Mouse (Mus musculus) testis, adult 2 months (tissue): ENCODE results near the gene Rnd1. TPM values are rescaled to one million over a fixed set of nuclear protein-coding genes. Genes with fewer than 3 reads are reported as not detected.
A peak's percentile ranks its signal among the peaks of the same experiment; 100 is the strongest.

Experiments used
- H3K27ac ChIP-seq: fragments of 200-500 bp; 2 replicates; pipeline ENCODE4 v1.5.1; 2012; ENCODE audit warnings: low read depth, low read length; ENCODE audit not compliant: control insufficient read depth, insufficient read depth
- H3K27me3 ChIP-seq: fragments of 200-500 bp; 2 replicates; pipeline ENCODE4 v1.6.1; 2012; ENCODE audit warnings: mild to moderate bottlenecking, low read length, moderate library complexity; ENCODE audit not compliant: control insufficient read depth, insufficient read depth
- H3K36me3 ChIP-seq: fragments of 200-500 bp; 2 replicates; pipeline ENCODE4 v1.6.1; 2012; ENCODE audit warnings: mild to moderate bottlenecking, low read length; ENCODE audit not compliant: control insufficient read depth, insufficient read depth
- H3K4me1 ChIP-seq: fragments of 200-500 bp; 2 replicates; pipeline ENCODE4 v1.6.1; 2012; ENCODE audit warnings: low read length; ENCODE audit not compliant: control insufficient read depth, insufficient read depth
- H3K4me3 ChIP-seq: fragments of 200-500 bp; 2 replicates; pipeline ENCODE4 v1.5.1; 2012; ENCODE audit warnings: low read depth, mild to moderate bottlenecking, low read length, moderate library complexity, mixed read lengths; ENCODE audit not compliant: control insufficient read depth
- CTCF ChIP-seq: fragments of 200-500 bp; IDR thresholded peaks from 2 replicates; pipeline ENCODE4 v1.5.1; 2012; ENCODE audit warnings: low read depth, mild to moderate bottlenecking, inconsistent platforms, low read length, moderate library complexity; ENCODE audit not compliant: control insufficient read depth, insufficient read depth, insufficient replicate concordance
- POLR2A ChIP-seq: fragments of 200-500 bp; IDR thresholded peaks from 2 replicates; pipeline ENCODE4 v1.6.1; 2012; ENCODE audit warnings: low read depth, mild to moderate bottlenecking, inconsistent platforms, low read length, moderate library complexity; ENCODE audit not compliant: control insufficient read depth
- polyA plus RNA-seq: library from polyadenylated mRNA; depleted of rRNA; stranded (reverse); fragments of >200 nt; gene quantifications from 2 replicates; pipeline ENCODE4 v1.2.3, GENCODE M21; 2012

Gene Rnd1
- polyA plus RNA-seq, 1 experiment = 0.32 TPM

DNA sequence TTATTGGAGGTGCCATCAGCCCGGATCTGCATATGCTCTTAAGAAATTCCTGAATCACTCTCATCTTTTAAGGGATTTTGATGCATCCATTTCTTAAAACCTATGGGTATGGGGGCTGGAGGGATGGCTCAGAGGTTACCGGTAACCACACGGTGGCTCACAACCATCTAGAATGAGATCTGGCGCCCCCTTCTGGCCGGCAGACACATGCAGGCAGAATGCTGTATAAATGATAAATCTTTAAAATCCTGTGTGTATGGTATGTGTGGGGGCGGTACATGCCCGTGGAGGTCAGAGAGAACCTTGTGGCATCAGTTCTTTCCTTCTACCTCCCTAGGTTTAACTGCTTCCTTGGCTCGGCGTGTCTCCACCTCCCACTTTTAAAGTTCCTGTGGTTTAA lies 33.2 kb upstream of the Rnd1 start:
- no peak for TF ChIP-seq POLR2A
- peak; percentile 80; the same call in 1 of the 2 replicates for TF ChIP-seq CTCF
- no peaks in the 10 kb centered on the region; the same call in 1 of the 2 replicates for H3K36me3 ChIP-seq

DNA sequence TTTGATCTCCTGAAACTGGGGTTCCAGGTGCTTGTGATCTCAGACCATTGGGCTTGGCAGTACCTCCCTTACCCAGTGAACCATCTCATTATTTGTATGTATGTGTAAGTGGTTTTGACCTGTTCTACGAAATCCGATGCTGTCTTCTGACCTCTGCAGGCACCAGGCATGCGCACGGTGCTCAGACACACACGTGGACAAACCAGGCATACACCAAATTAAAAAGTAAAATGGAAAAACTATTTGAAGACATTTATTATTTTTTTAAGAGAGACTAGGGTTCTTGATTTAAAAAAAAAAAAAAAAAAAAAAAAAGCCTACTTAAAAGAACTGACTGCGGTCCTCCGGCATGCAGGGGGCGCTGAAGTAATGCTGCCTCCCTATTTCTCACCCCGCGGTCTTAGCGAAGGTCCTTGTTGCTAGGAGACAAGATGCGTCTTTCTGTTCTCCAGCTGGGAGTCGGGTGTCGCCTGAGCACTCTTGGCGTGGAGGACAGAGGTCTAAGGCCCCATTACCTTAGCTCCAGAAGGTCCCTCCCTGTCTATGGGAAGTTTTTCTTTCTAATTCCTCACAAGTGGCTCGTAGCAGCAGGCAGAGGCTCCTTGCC lies 30.6 kb upstream of the Rnd1 start, which contains the start of gene Ccdc65:
Gene Ccdc65 (plus strand): TSS at position 442 of the 607 bp plus-strand sequence.
- no peaks in the 10 kb centered on the region for H3K27me3 ChIP-seq
- TF ChIP-seq CTCF = peak; percentile 78
- TF ChIP-seq POLR2A = peak; percentile 89; the same call in 1 of the 2 replicates
- no peaks in the 10 kb centered on the region; the same call in 1 of the 2 replicates for H3K36me3 ChIP-seq
- H3K4me1 ChIP-seq = peaks cover 2% of the 10 kb centered on the region
- H3K4me3 ChIP-seq = peak within 1 kb of the TSS; percentile 90
- H3K27ac ChIP-seq = no peak within 1 kb of the TSS

More for the DNA sequence above, 33.2 kb upstream of the Rnd1 start:
- no peak overlapping the region for H3K27ac ChIP-seq
- H3K4me3 ChIP-seq = peak overlapping the region; percentile 77
- no peaks in the 10 kb centered on the region for H3K27me3 ChIP-seq
- H3K4me1 ChIP-seq = peaks cover 2% of the 10 kb centered on the region

DNA sequence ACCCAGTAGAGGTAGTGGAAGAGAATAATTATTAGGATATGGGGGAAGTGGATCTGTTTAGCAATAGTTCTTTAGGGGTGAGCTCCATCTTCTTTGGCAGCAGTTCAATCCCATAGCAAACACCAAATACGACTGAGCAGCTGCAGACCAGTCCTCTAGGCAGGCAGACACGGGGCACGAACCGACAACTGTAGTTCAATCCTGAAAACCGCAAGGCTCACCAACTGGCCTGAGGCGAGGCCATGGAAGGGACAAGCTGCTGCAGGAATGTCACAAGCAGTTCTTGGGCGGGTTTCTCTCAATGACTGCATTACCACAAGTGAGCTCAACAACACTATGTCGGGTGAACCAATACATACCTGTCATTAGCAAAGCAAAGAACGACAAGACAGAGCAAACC lies 27.1 kb upstream of the Rnd1 start:
- no peaks in the 10 kb centered on the region for H3K36me3 ChIP-seq
- H3K4me3 ChIP-seq = no peak overlapping the region
- H3K27me3 ChIP-seq = no peaks in the 10 kb centered on the region
- H3K27ac ChIP-seq = no peak overlapping the region
- no peak for TF ChIP-seq CTCF
- TF ChIP-seq POLR2A = no peak
- peaks cover 6% of the 10 kb centered on the region for H3K4me1 ChIP-seq

DNA sequence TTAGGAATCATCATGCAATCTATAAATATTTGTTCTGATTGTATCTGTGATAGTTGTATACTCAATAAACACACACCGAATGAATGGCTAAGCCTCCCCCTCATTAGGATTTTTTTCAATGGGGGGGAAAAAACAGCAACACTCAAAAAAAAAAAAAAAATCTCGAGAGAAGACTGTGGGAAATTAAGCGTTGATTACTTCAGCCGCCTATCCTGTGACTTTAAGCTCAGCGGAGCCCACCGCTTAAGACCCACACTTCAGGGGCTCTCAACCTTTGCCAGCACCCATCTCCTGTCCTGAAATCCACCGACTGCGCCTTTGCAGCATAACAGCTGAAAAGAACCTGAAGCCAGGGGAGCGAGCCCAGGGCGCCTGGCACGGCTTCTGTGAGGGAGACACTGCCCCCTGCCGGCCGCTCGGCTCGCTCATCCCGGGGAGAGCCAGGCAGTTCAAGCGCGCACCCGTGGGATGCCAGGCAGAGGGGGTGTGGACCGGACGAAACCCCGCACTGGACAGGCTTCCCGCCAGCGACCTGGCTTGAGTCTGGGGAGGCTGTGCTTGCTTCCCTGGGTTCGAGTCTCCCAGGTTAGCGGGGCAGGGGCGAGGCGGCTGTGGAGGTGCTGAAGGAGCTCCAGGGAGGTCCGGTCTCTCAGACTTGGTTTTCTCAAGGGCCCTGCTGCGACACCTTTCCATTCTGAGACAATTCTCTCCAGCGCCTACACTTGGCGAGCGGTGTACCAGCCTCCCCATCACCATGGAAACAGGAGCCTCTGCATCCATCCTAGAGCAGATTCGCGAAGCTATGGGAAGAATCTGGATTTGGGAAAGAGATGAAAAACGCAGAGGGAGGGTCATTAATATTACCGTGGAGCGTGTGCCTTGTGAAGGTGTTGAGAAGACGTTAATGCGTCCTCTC lies 22.2 kb upstream of the Rnd1 start:
- peak; percentile 87 for TF ChIP-seq CTCF
- TF ChIP-seq POLR2A = no peak
- H3K27me3 ChIP-seq = no peaks in the 10 kb centered on the region

DNA sequence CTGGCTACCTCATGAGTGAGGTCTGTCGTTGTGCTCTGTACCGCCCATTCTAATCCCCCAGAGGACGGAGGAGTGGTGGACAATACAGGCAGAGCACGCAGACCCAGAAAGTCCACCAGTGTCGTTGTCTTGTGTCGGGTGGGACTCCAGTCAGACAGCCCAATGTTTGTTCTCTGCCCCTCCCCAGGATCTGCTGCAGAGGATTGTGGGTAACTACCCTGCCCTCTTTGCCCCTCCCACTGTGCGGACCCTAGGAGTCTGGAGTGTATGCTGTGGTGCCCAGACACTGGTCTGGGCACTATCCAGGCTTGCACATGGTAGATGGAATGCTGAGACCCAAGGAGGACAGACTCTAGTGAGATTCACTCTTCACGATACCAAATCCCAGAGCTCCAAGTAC lies 19.0 kb upstream of the Rnd1 start:
- Histone ChIP-seq H3K27ac (peak overlapping the region; percentile 24), H3K36me3 (no peaks in the 10 kb centered on the region), H3K4me1 (peaks cover 17% of the 10 kb centered on the region), H3K4me3 (peak overlapping the region; percentile 83), H3K27me3 (no peaks in the 10 kb centered on the region)
- no peak for TF ChIP-seq POLR2A
- TF ChIP-seq CTCF = no peak

More for the DNA sequence above, 22.2 kb upstream of the Rnd1 start:
- Histone ChIP-seq H3K27ac (no peak overlapping the region), H3K4me3 (peak overlapping the region; percentile 68), H3K36me3 (no peaks in the 10 kb centered on the region), H3K4me1 (peaks cover 17% of the 10 kb centered on the region)

DNA sequence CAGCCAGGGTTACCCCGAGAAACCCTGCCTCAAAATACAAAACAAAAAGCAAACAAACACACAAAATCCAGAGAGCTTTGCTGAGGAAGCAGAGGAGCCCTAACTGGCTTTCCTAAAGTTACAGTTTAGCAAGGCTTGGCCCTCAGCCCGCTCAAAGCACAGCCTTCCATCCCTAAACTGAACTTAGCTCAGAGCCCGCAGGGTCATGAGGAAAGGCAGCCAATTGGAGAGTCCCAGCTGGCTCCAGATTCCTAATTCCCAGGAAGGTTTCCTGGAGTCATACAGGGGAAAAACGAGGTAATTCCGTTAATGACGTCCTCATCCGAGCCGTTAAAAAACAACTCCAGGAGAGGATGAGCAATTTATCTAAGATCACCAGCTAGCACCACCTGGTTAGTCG lies 18.5 kb upstream of the Rnd1 start:
- Histone ChIP-seq H3K4me1 (peaks cover 17% of the 10 kb centered on the region), H3K4me3 (peak overlapping the region; percentile 83), H3K36me3 (no peaks in the 10 kb centered on the region), H3K27me3 (no peaks in the 10 kb centered on the region), H3K27ac (peak overlapping the region; percentile 24)
- no peak for TF ChIP-seq POLR2A
- no peak for TF ChIP-seq CTCF

DNA sequence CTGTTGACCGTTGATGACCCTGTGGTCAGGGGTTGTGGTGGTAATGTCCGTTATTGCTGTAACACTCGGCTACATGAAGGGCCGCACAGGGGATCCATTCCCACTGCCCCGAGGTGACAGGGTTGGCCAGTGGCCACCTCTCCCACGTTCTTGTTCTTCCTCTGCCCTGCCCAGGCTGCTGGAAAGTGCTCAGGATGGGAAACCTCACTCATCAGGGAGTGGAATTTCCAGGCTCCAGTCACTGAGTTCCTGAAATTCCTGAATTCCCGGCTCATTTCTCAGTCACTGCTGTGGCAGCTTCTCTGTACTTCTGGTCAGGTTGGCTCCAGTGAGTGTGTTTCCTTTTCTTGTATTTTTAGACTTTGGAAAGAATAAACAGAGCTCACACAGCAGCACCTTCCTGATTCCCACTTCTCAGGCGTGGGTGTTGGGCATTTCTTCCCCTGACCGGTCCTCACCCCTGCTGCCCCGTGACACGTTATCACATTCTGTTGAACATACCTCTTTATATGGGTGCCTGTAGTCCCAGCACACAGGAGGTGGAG lies 15.0 kb upstream of the Rnd1 start:
- no peak overlapping the region for H3K4me3 ChIP-seq
- no peak overlapping the region for H3K27ac ChIP-seq
- peaks cover 12% of the 10 kb centered on the region for H3K4me1 ChIP-seq
- H3K36me3 ChIP-seq = no peaks in the 10 kb centered on the region
- TF ChIP-seq CTCF (no peak), POLR2A (no peak)
- H3K27me3 ChIP-seq = no peaks in the 10 kb centered on the region
